Mouse (Mus musculus) hindbrain, embryonic 16.5 days (tissue): ENCODE measurements around the gene Rtn2. TPM values are rescaled to one million over a fixed set of nuclear protein-coding genes. Genes with fewer than 3 reads are reported as not detected.

Experiments used
- ATAC-seq: fragments of 200-750 bp; cut with Nextera tagmentation; 2 replicates; pipeline ENCODE4 v1.8.0; 2017; ENCODE audit warnings: moderate TSS enrichment, moderate library complexity
- H3K27ac ChIP-seq: fragments of 300-500 bp; sonication (generic); 2 replicates; pipeline ENCODE4 v1.5.1; 2014; ENCODE audit warnings: low read depth, mild to moderate bottlenecking, control low read depth, low read length, moderate library complexity
- H3K27me3 ChIP-seq: fragments of 300-500 bp; sonication (generic); replicated peaks from 2 replicates; pipeline ENCODE4 v1.6.1; 2014; ENCODE audit warnings: low read length; ENCODE audit not compliant: control insufficient read depth, insufficient read depth
- H3K36me3 ChIP-seq: fragments of 300-500 bp; sonication (generic); 2 replicates; pipeline ENCODE4 v1.6.1; 2014; ENCODE audit warnings: mild to moderate bottlenecking, low read length, moderate library complexity, mixed read lengths; ENCODE audit not compliant: control insufficient read depth, insufficient read depth
- H3K4me1 ChIP-seq: fragments of 300-500 bp; sonication (generic); 2 replicates; pipeline ENCODE4 v1.6.1; 2014; ENCODE audit warnings: low read depth, low read length; ENCODE audit not compliant: control insufficient read depth, insufficient read depth
- H3K4me2 ChIP-seq: fragments of 300-500 bp; sonication (generic); 2 replicates; pipeline ENCODE4 v1.6.1; 2014; ENCODE audit warnings: mild to moderate bottlenecking, low read length, control low read depth, moderate library complexity
- H3K4me3 ChIP-seq: fragments of 300-500 bp; sonication (generic); 2 replicates; pipeline ENCODE4 v1.5.1; 2014; ENCODE audit warnings: mild to moderate bottlenecking, low read length, control low read depth, moderate library complexity
- H3K9ac ChIP-seq: fragments of 300-500 bp; sonication (generic); 2 replicates; pipeline ENCODE4 v1.6.1; 2014; ENCODE audit warnings: low read depth, mild to moderate bottlenecking, control low read depth, low read length, moderate library complexity
- H3K9me3 ChIP-seq: fragments of 300-500 bp; sonication (generic); 2 replicates; pipeline ENCODE4 v1.6.1; 2014; ENCODE audit warnings: mild to moderate bottlenecking, low read length, moderate library complexity; ENCODE audit not compliant: control insufficient read depth
- WGBS: fragments of 180-500 bp; shearing (Covaris S2); extraction: QIAGEN DNeasy Blood & Tissue Kit; methylation state at CpG from one replicate; pipeline ENCODE4 v1.1.7; 2014; 5-methylcytosine and 5-hydroxymethylcytosine counted together
- polyA plus RNA-seq: library from polyadenylated mRNA; unstranded; fragments of >200 nt; fragmentation: Nextera tagmentation; extraction: Ambion mirVana; gene quantifications from 2 replicates; pipeline ENCODE4 v1.2.1, GENCODE M21; 2015

Rtn2 gene
- polyA plus RNA-seq, 1 experiment from 2014 or later = 126 TPM

GRCm38 (mm10) chr7:19290969-19291596 is 8.7 kb downstream of the Rtn2 start:
- H3K9me3 ChIP-seq = no peaks in the 10 kb centered on the region
- peaks cover 5% of the 10 kb centered on the region for H3K4me1 ChIP-seq
- H3K4me3 ChIP-seq = peak overlapping the region; percentile 14
- whole genome bisulfite sequencing = 4% methylated on average over 20 of the region's 20 CpGs
- ATAC-seq = 0 out of 2 replicates have a peak, but pooled peaks have one; percentile 5
- no peak overlapping the region for H3K27ac ChIP-seq
- peak overlapping the region; percentile 40 for H3K4me2 ChIP-seq
- peak overlapping the region; percentile 30; the same call in 1 of the 2 replicates for H3K9ac ChIP-seq
- peaks cover 23% of the 10 kb centered on the region for H3K36me3 ChIP-seq
- H3K27me3 ChIP-seq = no peaks in the 10 kb centered on the region

GRCm38 (mm10) chr7:19295503-19296185 is 13.2 kb downstream of the Rtn2 start:
- peaks cover 5% of the 10 kb centered on the region for H3K4me1 ChIP-seq
- no peaks in the 10 kb centered on the region for H3K9me3 ChIP-seq
- peak overlapping the region; percentile 2; the same call in 1 of the 2 replicates for H3K4me3 ChIP-seq
- H3K9ac ChIP-seq = peak overlapping the region; percentile 35; the same call in 1 of the 2 replicates
- 13% methylated on average over 20 of the region's 22 CpGs for WGBS
- H3K27me3 ChIP-seq = no peaks in the 10 kb centered on the region
- ATAC-seq = peak; percentile 72
- peak overlapping the region; percentile 42 for H3K4me2 ChIP-seq
- no peak overlapping the region for H3K27ac ChIP-seq
- peaks cover 11% of the 10 kb centered on the region for H3K36me3 ChIP-seq

GRCm38 (mm10) chr7:19297034-19297433 is 14.6 kb downstream of the Rtn2 start:
- Histone ChIP-seq H3K27ac (no peak overlapping the region), H3K4me1 (peaks cover 6% of the 10 kb centered on the region), H3K4me3 (no peak overlapping the region), H3K36me3 (peaks cover 11% of the 10 kb centered on the region), H3K27me3 (no peaks in the 10 kb centered on the region), H3K9me3 (no peaks in the 10 kb centered on the region), H3K4me2 (no peak overlapping the region), H3K9ac (no peak overlapping the region)
- no peak for ATAC-seq
- 86% methylated on average over 6 of the region's 6 CpGs for WGBS

GRCm38 (mm10) chr7:19297794-19298193 is 15.4 kb downstream of the Rtn2 start:
- peaks cover under 1% of the 10 kb centered on the region; the same call in 1 of the 2 replicates for H3K27me3 ChIP-seq
- H3K4me3 ChIP-seq = no peak overlapping the region
- H3K4me2 ChIP-seq = no peak overlapping the region
- H3K36me3 ChIP-seq = peaks cover 11% of the 10 kb centered on the region
- no peaks in the 10 kb centered on the region for H3K9me3 ChIP-seq
- 91% methylated on average over 5 of the region's 5 CpGs for WGBS
- peaks cover 7% of the 10 kb centered on the region for H3K4me1 ChIP-seq
- H3K27ac ChIP-seq = no peak overlapping the region
- H3K9ac ChIP-seq = no peak overlapping the region
- ATAC-seq = no peak

- no peak overlapping the region for H3K4me2 ChIP-seq
- H3K36me3 ChIP-seq = 0 out of 2 replicates have a peak, but pooled peaks cover 5% of the 10 kb centered on the region
- no peaks in the 10 kb centered on the region for H3K9me3 ChIP-seq
- peaks cover 13% of the 10 kb centered on the region for H3K27me3 ChIP-seq
- H3K4me1 ChIP-seq = peaks cover 14% of the 10 kb centered on the region
- no peak overlapping the region for H3K27ac ChIP-seq
- no peak for ATAC-seq
- 24% methylated on average over 3 of the region's 3 CpGs for WGBS
- H3K4me3 ChIP-seq = no peak overlapping the region
- H3K9ac ChIP-seq = no peak overlapping the region
Observed at GRCm38 (mm10) chr7:19299194-19299593, 16.8 kb downstream of the Rtn2 start.

- H3K36me3 ChIP-seq = no peaks in the 10 kb centered on the region
- peak overlapping the region; percentile 45 for H3K4me3 ChIP-seq
- H3K4me2 ChIP-seq = peak overlapping the region; percentile 66
- under 1% methylated on average over 29 of the region's 29 CpGs for WGBS
- H3K9me3 ChIP-seq = no peaks in the 10 kb centered on the region
- no peak overlapping the region for H3K27ac ChIP-seq
- peak; percentile 83 for ATAC-seq
- H3K27me3 ChIP-seq = peaks cover 24% of the 10 kb centered on the region
- H3K9ac ChIP-seq = peak overlapping the region; percentile 16; the same call in 1 of the 2 replicates
- peaks cover 24% of the 10 kb centered on the region for H3K4me1 ChIP-seq
Observed at GRCm38 (mm10) chr7:19300501-19301421, 18.3 kb downstream of the Rtn2 start.

GRCm38 (mm10) chr7:19301461-19302263 is 19.2 kb downstream of the Rtn2 start:
- H3K27ac ChIP-seq = no peak overlapping the region
- no peaks in the 10 kb centered on the region for H3K36me3 ChIP-seq
- ATAC-seq = no peak
- H3K4me2 ChIP-seq = peak overlapping the region; percentile 66
- H3K4me3 ChIP-seq = peak overlapping the region; percentile 45
- peak overlapping the region; percentile 48 for H3K9ac ChIP-seq
- H3K9me3 ChIP-seq = no peaks in the 10 kb centered on the region
- peaks cover 33% of the 10 kb centered on the region for H3K27me3 ChIP-seq
- WGBS = 11% methylated on average over 16 of the region's 16 CpGs
- H3K4me1 ChIP-seq = peaks cover 24% of the 10 kb centered on the region

- Histone ChIP-seq H3K9ac (peak overlapping the region; percentile 48), H3K4me1 (peaks cover 25% of the 10 kb centered on the region), H3K36me3 (no peaks in the 10 kb centered on the region), H3K4me3 (peak overlapping the region; percentile 45), H3K4me2 (peak overlapping the region; percentile 66), H3K27me3 (peaks cover 41% of the 10 kb centered on the region), H3K9me3 (no peaks in the 10 kb centered on the region), H3K27ac (no peak overlapping the region)
- no peak for ATAC-seq
- WGBS = 55% methylated on average over 13 of the region's 13 CpGs
Observed at GRCm38 (mm10) chr7:19302264-19303045, 20.0 kb downstream of the Rtn2 start.
